Mouse (Mus musculus): Measurements from ENCODE around the gene Slc10a7. TPM values are rescaled to one million over a fixed set of nuclear protein-coding genes. Genes with fewer than 3 reads are reported as not detected.

Slc10a7 gene
- polyA plus RNA-seq, 1 experiment from 2014 or later: 9.0 TPM

Other genes starting within 250 kb of the Slc10a7 start
- not detected in 2 replicates for gene Pou4f2, start 72.7 kb upstream of the Slc10a7 start, polyA plus RNA-seq (2014; fragmentation: Nextera tagmentation; extraction: Ambion mirVana)
- 124 and 131 TPM in 2 replicates for gene Rbmxl1, start 448 bp upstream of the Slc10a7 start, polyA plus RNA-seq (2014; fragmentation: Nextera tagmentation; extraction: Ambion mirVana)